Mouse (Mus musculus) common myeloid progenitor, adult 5-6 weeks (primary cell): ENCODE data around the gene Nipa1. TPM values are rescaled to one million over a fixed set of nuclear protein-coding genes. Genes with fewer than 3 reads are reported as not detected.

Experiments used
- ATAC-seq: replicated peaks from 2 replicates; pipeline ENCODE4 v1.8.0; 2016; ENCODE audit warnings: low read depth, mild to moderate bottlenecking, moderate TSS enrichment, inconsistent platforms; ENCODE audit not compliant: poor library complexity, severe bottlenecking
- total RNA-seq: library from RNA; stranded (forward); fragments of 200-1000, 187-1606 nt; gene quantifications from 2 replicates; pipeline ENCODE4 v1.2.3, GENCODE M21; 2017

Gene Nipa1
- total RNA-seq, 1 experiment from 2014 or later: 10.6 TPM

GRCm38 (mm10) chr7:56013261-56014001 is 6.3 kb downstream of the Nipa1 start:
- no peak for ATAC-seq

DNA sequence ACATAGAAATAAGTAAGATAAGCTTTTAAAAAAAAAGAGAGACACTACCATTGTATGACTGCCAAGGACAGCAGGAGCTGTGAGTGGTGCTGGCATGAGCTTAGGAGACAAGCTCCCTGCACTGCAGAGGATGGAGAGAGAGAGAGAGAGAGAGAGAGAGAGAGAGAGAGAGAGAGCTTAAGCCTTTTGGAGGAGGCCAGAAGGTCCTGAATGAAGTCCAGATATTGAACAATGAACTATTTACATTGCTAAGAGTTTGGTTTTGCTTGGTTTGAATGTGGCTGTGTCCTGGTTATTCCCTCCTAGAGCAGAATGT is 8.8 kb downstream of the Nipa1 start:
- ATAC-seq: no peak

- no peak for ATAC-seq
Observed at GRCm38 (mm10) chr7:56010318-56011017, 9.3 kb downstream of the Nipa1 start.

DNA sequence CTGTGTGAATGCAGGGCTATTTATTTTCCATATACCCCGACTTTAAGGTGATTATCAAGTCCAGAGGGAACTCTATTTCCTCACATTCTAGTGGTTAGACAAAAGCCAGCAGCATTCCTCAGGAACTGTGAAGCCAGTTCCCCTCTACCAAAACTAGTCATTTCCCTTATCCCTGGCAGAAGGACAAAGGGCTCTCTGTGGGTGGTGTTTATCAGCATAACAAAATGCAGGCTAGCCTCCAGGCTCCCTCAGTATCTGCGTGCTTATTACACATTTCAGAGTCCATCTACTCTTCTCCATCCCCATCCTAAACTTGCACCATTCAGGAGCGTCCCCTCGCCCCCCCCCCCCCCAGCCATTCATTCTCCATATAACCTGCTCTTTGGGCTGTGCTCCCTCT is 20.8 kb downstream of the Nipa1 start:
- no peak for ATAC-seq

DNA sequence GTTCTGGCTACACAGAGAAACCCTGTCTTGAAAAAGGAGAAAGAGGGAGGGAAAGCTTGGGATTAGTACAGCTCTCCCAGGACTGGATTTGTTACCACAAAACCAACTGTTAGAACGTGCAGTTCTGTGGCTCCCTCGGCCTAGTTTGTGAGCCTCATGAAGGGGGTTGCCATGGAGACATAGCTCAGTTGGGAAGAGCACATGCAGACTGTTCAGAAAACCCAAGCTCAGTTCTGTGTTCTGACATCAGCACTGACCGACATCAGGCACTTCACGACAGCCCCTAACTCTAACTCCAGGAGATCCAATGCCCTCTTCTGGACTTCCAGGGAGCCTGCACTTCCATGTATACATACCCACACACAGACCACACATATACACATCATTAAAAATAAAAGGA is 24.7 kb downstream of the Nipa1 start:
- ATAC-seq: no peak

- no peak for ATAC-seq
Observed at GRCm38 (mm10) chr7:55991858-55992257, 27.9 kb downstream of the Nipa1 start.

GRCm38 (mm10) chr7:55991129-55991528 is 28.6 kb downstream of the Nipa1 start:
- ATAC-seq: no peak

GRCm38 (mm10) chr7:55986526-55987214 is 33.1 kb downstream of the Nipa1 start:
- ATAC-seq: peak; percentile 97

DNA sequence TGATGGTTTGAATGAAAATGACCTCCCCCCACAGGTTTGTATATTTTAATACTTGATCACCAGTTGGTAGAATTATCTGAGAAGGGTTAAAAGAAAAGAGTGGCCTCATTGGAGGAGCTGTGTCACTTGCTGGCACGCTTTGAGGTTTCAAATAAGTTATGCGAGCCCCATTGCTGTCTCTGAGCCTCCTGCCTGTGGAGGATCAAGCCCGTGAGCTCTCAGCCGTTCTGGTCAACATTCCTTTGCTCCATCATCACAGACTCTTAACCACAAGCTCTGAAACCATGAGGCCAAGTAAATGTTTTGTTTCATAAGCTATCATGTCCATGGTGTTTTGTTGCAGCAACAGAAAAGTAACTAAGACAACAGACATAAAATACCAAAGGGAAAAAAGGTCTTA is 35.0 kb downstream of the Nipa1 start:
- no peak for ATAC-seq

GRCm38 (mm10) chr7:55983107-55983506 is 36.6 kb downstream of the Nipa1 start:
- no peak for ATAC-seq

- ATAC-seq: no peak
Observed at GRCm38 (mm10) chr7:55982010-55982700, 37.6 kb downstream of the Nipa1 start.

DNA sequence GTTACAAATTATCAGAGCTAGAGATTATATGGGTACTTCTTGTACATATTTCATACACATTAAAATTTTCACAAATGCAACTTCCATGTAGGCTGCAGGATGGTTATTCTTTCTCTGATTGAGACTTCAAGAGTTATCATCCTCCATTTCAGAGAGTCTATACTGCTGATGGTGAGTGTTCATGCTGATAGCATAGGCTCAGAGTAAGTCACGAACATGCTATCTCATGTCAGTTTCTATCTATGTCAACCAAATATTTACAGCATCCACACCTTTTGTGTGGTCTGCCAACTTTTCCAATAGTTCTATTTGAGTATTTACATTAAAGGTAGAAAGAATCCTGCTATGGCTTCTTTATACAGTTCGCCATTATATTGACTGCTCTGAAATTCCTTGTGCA is 38.2 kb downstream of the Nipa1 start:
- ATAC-seq: no peak

- no peak for ATAC-seq
Observed at GRCm38 (mm10) chr7:55974429-55974828, 45.3 kb downstream of the Nipa1 start.

GRCm38 (mm10) chr7:55969415-55969814 is 50.3 kb downstream of the Nipa1 start:
- ATAC-seq: peak; percentile 33; the same call in 1 of the 2 replicates

DNA sequence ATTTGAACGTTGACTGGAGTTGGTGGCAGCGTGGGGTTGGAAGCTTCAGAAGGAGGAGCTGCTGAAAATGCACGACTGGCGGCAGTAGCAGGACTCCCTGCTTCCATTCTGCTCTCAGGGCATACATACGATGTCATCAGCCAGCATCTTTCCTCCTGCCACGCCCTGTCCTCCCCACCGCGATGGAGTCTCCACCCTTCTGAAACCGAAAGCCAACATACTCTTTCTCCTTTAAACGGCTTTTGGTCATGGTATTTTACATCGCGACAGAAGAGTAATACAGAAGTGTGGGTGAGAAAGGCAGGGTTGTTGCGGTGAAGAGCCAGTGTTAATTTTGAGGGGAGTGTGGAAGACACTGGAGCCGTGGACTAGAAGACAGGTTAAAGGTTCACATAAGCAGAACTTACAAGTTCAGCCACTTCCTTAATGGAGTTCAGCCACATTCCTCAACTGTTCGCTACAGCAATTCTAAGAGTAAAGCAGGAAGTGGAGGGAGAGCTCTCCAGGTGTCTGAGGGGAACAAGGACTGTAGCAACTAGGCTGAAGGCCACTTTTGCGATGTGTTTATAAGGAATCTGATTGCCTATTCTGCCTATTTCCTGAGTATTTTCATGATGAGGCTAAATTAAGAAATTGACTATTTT is 51.4 kb downstream of the Nipa1 start:
- ATAC-seq: peak; percentile 95

DNA sequence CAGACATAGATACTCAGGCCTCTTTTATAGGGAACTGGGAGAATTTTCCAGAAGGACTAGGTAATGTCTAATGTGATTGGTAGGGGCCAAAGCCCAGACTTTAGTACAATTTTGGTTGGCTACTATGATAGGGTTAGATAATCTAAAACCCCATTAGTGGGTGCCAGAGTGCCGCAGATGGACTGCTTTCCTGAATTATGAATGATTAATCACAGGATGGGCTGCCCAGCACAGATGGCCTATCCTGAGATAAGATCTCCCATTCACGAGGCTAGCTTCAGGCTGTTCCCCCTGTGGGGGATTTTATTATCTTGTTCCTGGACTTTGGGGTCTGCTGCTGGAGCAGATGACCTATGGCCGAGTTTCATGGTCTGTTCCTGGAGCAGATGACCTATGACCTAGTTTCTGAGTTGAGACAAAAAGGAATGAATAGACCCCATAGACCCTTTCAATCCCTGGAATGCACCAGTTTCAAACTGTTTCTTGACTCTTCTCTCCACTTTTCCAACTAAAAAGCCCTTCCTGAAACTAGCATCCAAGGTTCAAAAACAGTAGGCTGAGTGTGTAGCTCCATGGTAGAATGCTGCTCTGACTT is 52.8 kb downstream of the Nipa1 start:
- ATAC-seq: no peak

GRCm38 (mm10) chr7:55962004-55962908 is 57.5 kb downstream of the Nipa1 start, which contains the start of gene Nipa2:
Nipa2 (minus strand) TSS chr7:55962476.
- ATAC-seq: peak; percentile 92

DNA sequence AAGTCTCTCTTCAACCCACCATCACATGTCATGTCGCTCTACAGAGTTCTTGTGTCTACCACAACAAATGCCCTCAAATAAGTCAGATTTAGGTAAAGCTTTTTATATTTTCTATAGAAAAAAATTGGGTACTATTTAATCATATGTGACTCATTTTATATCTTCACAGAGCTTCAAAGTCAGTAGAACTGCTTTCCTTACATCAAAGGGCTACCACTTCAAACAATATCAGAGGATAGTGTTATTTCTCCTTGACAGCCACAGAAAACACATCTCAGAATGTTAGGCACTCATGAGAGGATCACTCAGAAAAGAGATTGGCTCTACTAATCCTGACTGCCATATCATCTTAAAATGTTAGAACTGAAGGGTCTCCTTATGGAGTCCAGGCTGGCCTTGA is 59.2 kb downstream of the Nipa1 start:
- no peak for ATAC-seq

- ATAC-seq: no peak
Observed at GRCm38 (mm10) chr7:55959801-55960200, 60.0 kb downstream of the Nipa1 start.
